Mouse (Mus musculus): Measurements from ENCODE around the gene Camta1.

GRCm38 (mm10) chr4:151822986-151823385, 38.7 kb downstream of the Camta1 start:
- no peak for TF ChIP-seq CTCF (conservative IDR thresholded peaks at IDR 0.05; ENCODE audit: low read length)
- TF ChIP-seq NANOG (IDR thresholded peaks at IDR 0.05; ENCODE audit: borderline replicate concordance, low read length): no peak
- TF ChIP-seq POU5F1 (IDR thresholded peaks at IDR 0.05; ENCODE audit: borderline replicate concordance, low read length): no peak
